Mouse (Mus musculus): ENCODE results near the gene Igf1r.

DNA sequence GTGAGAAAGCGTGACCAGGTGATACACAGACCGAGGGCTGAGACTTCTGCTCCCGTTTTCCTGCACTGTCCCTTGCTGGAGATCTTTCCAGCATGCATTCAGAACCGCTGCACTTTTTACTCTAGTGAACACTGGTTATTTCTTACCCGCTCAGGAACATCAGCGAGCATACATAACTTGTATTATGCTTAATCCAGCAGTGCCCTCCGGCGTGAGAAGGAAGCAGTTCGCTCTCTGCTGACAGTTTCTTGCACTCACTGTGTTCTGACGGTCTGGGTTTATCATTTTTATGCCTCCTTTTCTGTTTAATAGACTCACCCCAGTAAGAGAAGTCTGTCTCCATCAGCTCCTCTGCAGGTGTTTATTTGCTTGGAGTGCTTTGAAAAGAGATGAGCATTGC is 183.4 kb downstream of the Igf1r start:
- TF ChIP-seq CTCF (IDR thresholded peaks at IDR 0.05; ENCODE audit: extremely low read depth, insufficient read depth, insufficient read length, insufficient replicate concordance) (no peak), POLR2A (IDR thresholded peaks at IDR 0.05; ENCODE audit: low read depth, low read length) (no peak)

Data from spleen, adult 2 months (tissue).